Mouse (Mus musculus): ENCODE data around the gene Krtap6-5.

Gene Krtap6-5

DNA sequence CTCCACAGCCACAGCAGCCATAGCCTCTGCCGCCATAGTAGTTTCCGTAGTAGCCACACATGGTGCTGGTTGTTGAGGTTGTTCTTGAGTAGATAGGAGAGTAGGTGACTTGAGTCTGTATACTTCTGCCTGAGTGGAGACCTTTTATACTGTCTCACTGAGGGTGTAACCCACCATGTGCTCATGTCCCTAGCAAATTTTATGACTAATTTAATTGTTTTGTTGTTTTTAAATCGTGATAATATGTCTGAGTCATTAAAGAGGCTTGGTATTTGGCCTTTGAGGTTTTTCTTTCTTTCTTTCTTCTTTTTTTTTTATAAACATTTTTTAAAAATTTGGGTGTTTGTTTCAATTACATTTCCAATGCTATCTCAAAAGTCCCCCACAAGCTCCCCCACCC lies at the start of gene Krtap6-5:
Gene Krtap6-5 (minus strand): TSS at position 101 of the 400 bp plus-strand sequence.
- WGBS = 87% methylated on average over 3 of the region's 3 CpGs

DNA sequence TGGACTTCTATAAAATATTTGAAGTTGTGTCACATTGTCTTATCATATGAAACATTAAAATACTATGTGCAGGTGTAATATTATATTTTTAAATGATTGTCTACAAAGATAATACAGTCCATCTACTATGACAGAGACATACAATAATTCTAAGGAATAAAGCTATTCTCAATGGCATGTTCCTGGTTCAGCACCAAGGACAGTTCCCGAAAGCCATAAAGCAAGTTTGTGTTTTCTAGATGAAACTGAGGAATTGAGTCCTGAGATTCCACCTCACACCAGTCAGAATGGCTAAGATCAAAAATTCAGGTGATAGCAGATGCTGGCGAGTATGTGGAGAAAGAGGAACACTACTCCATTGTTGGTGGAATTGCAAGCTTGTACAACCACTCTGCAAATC lies 23.4 kb upstream of the Krtap6-5 start:
- WGBS = 83% methylated on average over 2 of the region's 2 CpGs

DNA sequence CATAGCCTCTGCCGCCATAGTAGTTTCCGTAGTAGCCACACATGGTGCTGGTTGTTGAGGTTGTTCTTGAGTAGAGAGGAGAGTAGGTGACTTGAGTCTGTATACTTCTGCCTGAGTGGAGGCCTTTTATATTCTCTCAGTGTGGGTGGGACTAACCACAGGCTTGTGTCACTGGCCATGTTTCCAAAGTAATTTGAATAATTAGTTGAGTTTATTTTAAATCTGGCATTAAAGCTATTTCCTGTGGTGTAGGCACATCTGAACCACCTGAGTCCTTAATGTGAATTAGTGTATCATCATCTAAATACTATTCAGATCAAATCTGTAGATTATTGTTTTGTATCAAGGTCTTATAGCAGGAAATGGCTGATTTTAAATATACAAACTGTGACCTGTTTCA lies 16.2 kb upstream of the Krtap6-5 start, which contains the start of gene 1110025L11Rik:
Gene 1110025L11Rik (minus strand): TSS at position 101 of the 400 bp plus-strand sequence.
- WGBS = no CpG with 5 or more reads among the region's 2 CpGs

DNA sequence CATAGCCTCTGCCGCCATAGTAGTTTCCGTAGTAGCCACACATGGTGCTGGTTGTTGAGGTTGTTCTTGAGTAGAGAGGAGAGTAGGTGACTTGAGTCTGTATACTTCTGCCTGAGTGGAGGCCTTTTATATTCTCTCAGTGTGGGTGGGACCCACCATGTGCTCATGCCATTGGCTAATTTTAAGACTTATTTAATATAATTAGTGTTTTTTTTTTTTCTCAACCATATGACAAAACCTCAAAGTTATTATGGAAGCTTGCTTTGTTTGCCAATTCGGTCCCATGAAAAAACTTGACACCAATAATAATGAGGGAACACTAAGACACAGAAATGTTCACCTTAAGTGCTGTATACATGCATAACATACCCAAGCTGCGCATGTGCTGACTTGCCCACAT lies 6.3 kb downstream of the Krtap6-5 start, which contains the start of gene Gm10228:
Gene Gm10228 (minus strand): TSS at position 101 of the 400 bp plus-strand sequence.
- WGBS = 89% methylated on average over 2 of the region's 4 CpGs

DNA sequence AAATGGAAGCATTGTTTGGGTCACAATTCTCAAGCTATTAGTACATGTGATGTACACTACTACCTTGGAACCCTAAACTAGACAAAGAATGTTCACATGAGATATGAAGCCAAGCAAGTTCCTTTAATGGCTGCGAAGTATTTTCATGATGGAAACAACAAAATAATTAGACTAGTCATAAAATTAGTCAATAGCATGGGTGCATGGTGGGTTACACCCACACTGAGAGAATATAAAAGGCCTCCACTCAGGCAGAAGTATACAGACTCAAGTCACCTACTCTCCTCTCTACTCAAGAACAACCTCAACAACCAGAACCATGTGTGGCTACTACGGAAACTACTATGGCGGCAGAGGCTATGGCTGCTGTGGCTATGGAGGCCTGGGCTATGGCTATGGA lies 16.3 kb downstream of the Krtap6-5 start, which contains the start of gene Krtap6-1:
Gene Krtap6-1 (plus strand): TSS at position 301 of the 400 bp plus-strand sequence.
- 94% methylated on average over 3 of the region's 3 CpGs for WGBS

DNA sequence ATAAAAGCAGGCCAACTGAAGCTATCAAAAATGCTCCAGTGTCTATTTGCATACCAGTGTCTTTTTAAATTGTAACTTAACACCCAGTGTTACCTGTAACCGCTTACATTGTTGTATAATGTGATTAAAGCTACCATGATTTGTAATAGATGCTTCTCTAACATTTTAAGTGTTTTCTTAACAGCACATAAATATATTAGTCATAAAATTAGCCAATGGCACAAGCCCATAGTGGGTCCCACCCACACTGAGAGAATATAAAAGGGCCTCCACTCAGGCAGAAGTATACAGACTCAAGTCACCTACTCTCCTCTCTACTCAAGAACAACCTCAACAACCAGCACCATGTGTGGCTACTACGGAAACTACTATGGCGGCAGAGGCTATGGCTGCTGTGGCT lies 32.7 kb downstream of the Krtap6-5 start, which contains the start of gene Gm10229:
Gene Gm10229 (plus strand): TSS at position 301 of the 400 bp plus-strand sequence.
- WGBS = 88% methylated on average over 3 of the region's 3 CpGs

DNA sequence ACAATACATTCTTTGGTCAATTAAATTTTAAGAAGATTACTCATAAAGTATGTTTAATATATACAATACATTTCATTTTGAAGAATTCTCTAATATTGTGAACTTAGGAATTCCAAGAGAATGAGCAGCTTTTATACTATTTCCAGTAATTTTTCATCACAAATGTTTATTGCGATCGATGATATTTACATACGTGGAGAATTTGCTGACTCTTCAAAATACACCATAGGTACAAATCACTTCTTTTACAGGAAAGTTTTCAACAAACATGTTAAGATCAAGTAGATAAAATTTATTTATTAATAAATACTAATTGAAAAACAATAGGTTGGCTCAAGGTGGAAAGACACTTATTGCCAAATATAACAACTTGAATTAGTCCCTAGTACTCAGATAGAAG lies 33.7 kb downstream of the Krtap6-5 start:
- WGBS = 98% methylated on average over 3 of the region's 3 CpGs

DNA sequence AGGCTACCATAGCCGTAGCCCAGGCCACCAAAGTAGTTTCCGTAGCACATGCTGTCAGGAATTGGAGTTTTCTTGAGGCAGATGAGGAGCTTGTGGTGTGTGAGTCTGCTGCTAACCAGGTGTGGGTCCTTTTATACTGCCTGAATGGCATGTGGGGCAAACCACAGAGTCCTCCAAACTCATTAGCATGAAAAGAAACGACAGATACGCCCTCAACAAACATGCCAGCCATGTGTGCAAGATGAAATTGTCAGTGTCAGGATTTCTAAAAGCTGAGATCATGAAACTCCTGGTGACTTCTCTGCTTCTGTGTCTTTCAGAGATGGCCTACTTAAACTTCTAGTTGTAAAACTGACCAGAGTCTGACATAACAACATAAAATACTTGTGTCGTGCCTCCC lies 37.0 kb downstream of the Krtap6-5 start, which contains the start of gene Krtap22-2:
Gene Krtap22-2 (minus strand): TSS at position 101 of the 400 bp plus-strand sequence.
- WGBS = 86% methylated on average over 5 of the region's 5 CpGs

Measured in cerebral cortex, adult 2 months (tissue).